Mouse (Mus musculus) liver, embryonic 18 days (tissue): ENCODE data around the gene Fbxo21. TPM values are rescaled to one million over a fixed set of nuclear protein-coding genes. Genes with fewer than 3 reads are reported as not detected.

ENCODE experiments used
- polyA plus RNA-seq: library from polyadenylated mRNA; depleted of rRNA; stranded (reverse); fragments of >200 nt; gene quantifications from 2 replicates; pipeline ENCODE4 v1.2.3, GENCODE M21; 2012; rRNA removed

Gene Fbxo21
- 20.4 and 22.2 TPM in 2 replicates for polyA plus RNA-seq

GRCm38 (mm10) chr5:117976657-117977500, at the start of gene Fbxo21:
Gene Fbxo21, plus strand, starts transcription at chr5:117976730.

GRCm38 (mm10) chr5:118027698-118028190, 51.2 kb downstream of the Fbxo21 start, which contains the start of gene Tesc:
Gene Tesc, plus strand, starts transcription at chr5:118027743.

Other genes starting within 250 kb of the Fbxo21 start
- under 0.01 TPM in 2 replicates for gene Nos1, start 195.7 kb upstream of the Fbxo21 start, polyA plus RNA-seq
- 1.2 and 1.4 TPM in 2 replicates for gene Tesc, start 51.0 kb downstream of the Fbxo21 start, polyA plus RNA-seq
- 11.2 and 12.3 TPM in 2 replicates for gene Fbxw8, start 178.7 kb downstream of the Fbxo21 start, polyA plus RNA-seq
- gene Hrk, start 187.9 kb downstream of the Fbxo21 start, polyA plus RNA-seq, result under 0.01 and 0.01 TPM in 2 replicates